Mouse (Mus musculus) MEL (cell line): ENCODE results near the gene Acp4. TPM values are rescaled to one million over a fixed set of nuclear protein-coding genes. Genes with fewer than 3 reads are reported as not detected.
A peak's percentile ranks its signal among the peaks of the same experiment; 100 is the strongest.
"Not testable (repeated sequence)": the region's sequence is repeated elsewhere in the genome, so short reads cannot be mapped to it uniquely, and the experiment has no call there.

ENCODE experiments used
- DNase-seq: peaks from one replicate; pipeline ENCODE4 v3.0.0; 2011; ENCODE audit warnings: low read depth, low spot score
- H3K27ac ChIP-seq: 2 replicates; pipeline ENCODE4 v1.5.1; 2012; ENCODE audit warnings: low read depth, mild to moderate bottlenecking, control low read depth, low read length, moderate library complexity; ENCODE audit not compliant: control insufficient read depth
- H3K27me3 ChIP-seq, 2 experiments: fragments of 150-350 bp in 1 of 2; sonication (generic) in 1 of 2; 2 replicates each; pipeline ENCODE4 v1.6.1; 2012; ENCODE audit warnings: low read length in 2 of 2, mild to moderate bottlenecking in 2 of 2, improper control_type of control experiment in 1 of 2, moderate library complexity in 1 of 2; ENCODE audit not compliant: insufficient read depth in 2 of 2, control insufficient read depth in 1 of 2
- H3K36me3 ChIP-seq, 2 experiments: 2 replicates each; pipeline ENCODE4 v1.6.1; 2012 to 2014; ENCODE audit warnings: low read length in 2 of 2, improper control_type of control experiment in 1 of 2, inconsistent platforms in 1 of 2, mild to moderate bottlenecking in 1 of 2; ENCODE audit not compliant: insufficient read depth in 2 of 2, control insufficient read depth in 1 of 2
- H3K4me1 ChIP-seq, 2 experiments: fragments of 150-350 bp in 1 of 2; sonication (generic) in 1 of 2; 2 replicates each; pipeline ENCODE4 v1.6.1; 2012; ENCODE audit warnings: low read length in 2 of 2, improper control_type of control experiment in 1 of 2, mild to moderate bottlenecking in 1 of 2; ENCODE audit not compliant: insufficient read depth in 2 of 2, control insufficient read depth in 1 of 2
- H3K4me3 ChIP-seq, 2 experiments: fragments of 150-350 bp in 1 of 2; sonication (generic) in 1 of 2; 2 replicates each; pipeline ENCODE4 v1.5.1; 2012; ENCODE audit warnings: low read depth in 2 of 2, low read length in 2 of 2, mild to moderate bottlenecking in 2 of 2, moderate library complexity in 2 of 2, control low read depth in 1 of 2, improper control_type of control experiment in 1 of 2; ENCODE audit not compliant: control insufficient read depth in 1 of 2, insufficient read depth in 1 of 2
- H3K79me2 ChIP-seq: 2 replicates; pipeline ENCODE4 v1.6.1; 2012; ENCODE audit warnings: mild to moderate bottlenecking, low read length, moderate library complexity; ENCODE audit not compliant: control insufficient read depth, poor library complexity, insufficient read depth
- H3K9ac ChIP-seq: 2 replicates; pipeline ENCODE4 v1.6.1; 2012; ENCODE audit warnings: low read depth, mild to moderate bottlenecking, control low read depth, low read length, moderate library complexity; ENCODE audit not compliant: control insufficient read depth, poor library complexity, severe bottlenecking
- H3K9me3 ChIP-seq: fragments of 150-350 bp; sonication (generic); replicated peaks from 2 replicates; pipeline ENCODE4 v1.6.1; 2012; ENCODE audit warnings: mild to moderate bottlenecking, low read length, improper control_type of control experiment, moderate library complexity; ENCODE audit not compliant: insufficient read depth
- CTCF ChIP-seq, 3 experiments: IDR thresholded peaks in 2 of 3; conservative IDR thresholded peaks in 1 of 3; 2 replicates each; pipeline ENCODE4 v1.5.1; 2011 to 2012; ENCODE audit warnings: low read length in 3 of 3, low read depth in 2 of 3, mild to moderate bottlenecking in 2 of 3, improper control_type of control experiment in 1 of 3, inconsistent platforms in 1 of 3, mixed read lengths in 1 of 3, moderate library complexity in 1 of 3; ENCODE audit not compliant: control insufficient read depth in 1 of 3, insufficient read depth in 1 of 3, poor library complexity in 1 of 3, severe bottlenecking in 1 of 3
- EP300 ChIP-seq, 2 experiments: IDR thresholded peaks; 2 replicates each; pipeline ENCODE4 v1.6.1; 2011; ENCODE audit warnings: improper control_type of control experiment in 2 of 2, low read length in 2 of 2, low read depth in 1 of 2, mild to moderate bottlenecking in 1 of 2
- ETS1 ChIP-seq: IDR thresholded peaks from 2 replicates; pipeline ENCODE4 v1.6.1; 2012; ENCODE audit warnings: low read depth, mild to moderate bottlenecking, inconsistent platforms, low read length, improper control_type of control experiment, moderate library complexity
- MEF2A ChIP-seq: IDR thresholded peaks from 2 replicates; pipeline ENCODE4 v1.6.1; 2014; ENCODE audit warnings: low read depth, mild to moderate bottlenecking, inconsistent platforms, low read length, improper control_type of control experiment; ENCODE audit not compliant: poor library complexity, insufficient replicate concordance, severe bottlenecking; ENCODE audit errors: extremely low read depth
- MYC ChIP-seq: IDR thresholded peaks from 2 replicates; pipeline ENCODE4 v1.6.1; 2011; ENCODE audit warnings: low read depth, mild to moderate bottlenecking, low read length, improper control_type of control experiment, moderate library complexity
- POLR2A ChIP-seq, 2 experiments: IDR thresholded peaks; 2 replicates each; pipeline ENCODE4 v1.6.1; 2011 to 2012; ENCODE audit warnings: low read length in 2 of 2, mild to moderate bottlenecking in 2 of 2, control low read depth in 1 of 2, improper control_type of control experiment in 1 of 2, low read depth in 1 of 2, moderate library complexity in 1 of 2; ENCODE audit not compliant: control insufficient read depth in 1 of 2, insufficient read depth in 1 of 2, poor library complexity in 1 of 2
- POLR2AphosphoS2 ChIP-seq: IDR thresholded peaks from 2 replicates; pipeline ENCODE4 v1.6.1; 2011; ENCODE audit warnings: low read length, improper control_type of control experiment
- polyA plus RNA-seq, 2 experiments: library from polyadenylated mRNA; stranded (reverse) in 1 of 2; unstranded in 1 of 2; fragments of >175 nt in 1 of 2; fragments of >200 nt in 1 of 2; gene quantifications; 2 replicates each; pipeline versions ENCODE4 v1.2.1 to v1.2.4; 2012; ENCODE audit warnings: low replicate concordance in 2 of 2, low read depth in 1 of 2; ENCODE audit not compliant: insufficient read length in 2 of 2, insufficient read depth in 1 of 2, missing spikeins in 1 of 2
- total RNA-seq: library from RNA; depleted of rRNA; stranded (reverse); fragments of 300-350 nt; gene quantifications from 2 replicates; pipeline ENCODE4 v1.2.3, GENCODE M21; 2012

Acp4 gene
- total and polyA plus RNA-seq, 3 experiments, result 0.12 to 0.14 TPM; not detected in 1

DNA sequence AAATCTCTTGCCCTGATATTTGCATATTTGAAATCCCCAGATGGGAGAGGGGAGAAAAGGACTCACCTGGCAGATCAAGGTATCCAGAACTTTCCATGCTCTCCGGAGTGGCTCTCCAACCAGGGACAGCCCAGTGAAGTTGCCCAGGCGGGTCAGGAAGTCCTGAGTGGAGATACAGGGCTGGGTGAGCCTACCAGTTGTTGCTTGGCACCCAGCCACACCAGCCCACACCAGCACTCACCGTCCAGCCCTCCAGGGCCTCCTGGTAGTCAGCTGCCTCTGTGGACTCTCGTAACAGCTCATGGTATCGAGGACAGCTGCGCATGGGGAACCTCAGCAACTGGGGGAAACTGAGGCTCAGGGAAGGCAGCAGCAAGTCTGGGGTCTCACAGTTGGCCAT, 2.2 kb downstream of the Acp4 start:
- Histone ChIP-seq H3K27me3 (no peaks in the 10 kb centered on the region), H3K79me2 (peaks cover under 1% of the 10 kb centered on the region; the same call in 1 of the 2 replicates), H3K27ac (no peak overlapping the region), H3K4me3 (no peak overlapping the region), H3K4me1 (no peaks in the 10 kb centered on the region), H3K9me3 (no peaks in the 10 kb centered on the region), H3K9ac (no peak overlapping the region), H3K36me3 (no peaks in the 10 kb centered on the region; a peak in 2 of 4 replicates)
- TF ChIP-seq ETS1, result no peak
- no peak for DNase-seq

DNA sequence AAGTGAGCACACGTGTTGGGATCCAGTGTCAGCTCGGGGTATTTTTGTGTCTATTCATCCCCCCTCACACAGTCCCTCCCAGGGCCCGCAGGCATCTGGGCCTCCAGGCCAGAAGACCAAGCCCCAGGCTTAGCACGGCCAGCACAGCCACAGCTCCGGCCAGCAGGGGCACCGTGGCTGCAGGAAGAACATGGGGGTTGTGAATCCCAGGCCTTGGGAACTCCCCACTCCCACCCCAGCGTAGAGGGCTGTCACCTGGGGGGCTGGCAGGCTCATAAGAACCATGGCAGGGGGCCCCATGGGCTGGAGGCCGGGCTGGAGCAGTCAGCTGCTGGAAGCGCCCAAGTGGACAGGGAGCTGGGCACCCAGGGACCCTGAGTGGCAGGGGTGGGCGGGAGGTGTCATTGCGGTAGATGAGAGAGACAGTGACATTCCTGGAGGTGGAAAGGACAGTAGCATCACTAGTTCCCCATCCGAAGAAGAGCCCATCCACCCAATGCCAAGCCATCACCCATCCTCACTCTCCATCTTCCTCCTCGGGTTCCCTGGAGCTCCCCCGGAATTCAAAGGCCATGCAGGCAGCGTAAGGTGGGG, 4.1 kb downstream of the Acp4 start:
- no peaks in the 10 kb centered on the region for H3K9me3 ChIP-seq
- peak; percentile 55 for DNase-seq
- H3K4me1 ChIP-seq, result 0 out of 4 replicates have a peak, but pooled peaks cover 0 to 5% of the 10 kb centered on the region in 2 experiments
- H3K9ac ChIP-seq, result no peak overlapping the region
- no peak overlapping the region for H3K27ac ChIP-seq
- H3K27me3 ChIP-seq, result no peaks in the 10 kb centered on the region
- H3K79me2 ChIP-seq, result peaks cover 8% of the 10 kb centered on the region
- no peak overlapping the region for H3K4me3 ChIP-seq
- TF ChIP-seq MYC (no peak), POLR2AphosphoS2 (peak; percentile 85; the same call in 1 of the 2 replicates), MEF2A (no peak), CTCF (IDR thresholded peaks at IDR 0.05 in 2 of 3, conservative IDR thresholded peaks at IDR 0.05 in 1 of 3; ENCODE audit: control insufficient read depth in 1 of 3, insufficient read depth in 1 of 3, low read depth in 2 of 3, low read length in 3 of 3, poor library complexity in 1 of 3, severe bottlenecking in 1 of 3) (peak in 1 of 3 experiments; percentile 10; a peak in 2 of 6 replicates), POLR2A (IDR thresholded peaks at IDR 0.05; ENCODE audit: control insufficient read depth in 1 of 2, insufficient read depth in 1 of 2, low read depth in 1 of 2, low read length in 2 of 2, poor library complexity in 1 of 2) (peak; percentile 49 to 71; a peak in 2 of 4 replicates), EP300 (IDR thresholded peaks at IDR 0.05; ENCODE audit: low read depth in 1 of 2, low read length in 2 of 2) (peak in 1 of 2 experiments; percentile 4; a peak in 1 of 4 replicates)
- H3K36me3 ChIP-seq, result peaks cover 10 to 11% of the 10 kb centered on the region in 2 experiments

DNA sequence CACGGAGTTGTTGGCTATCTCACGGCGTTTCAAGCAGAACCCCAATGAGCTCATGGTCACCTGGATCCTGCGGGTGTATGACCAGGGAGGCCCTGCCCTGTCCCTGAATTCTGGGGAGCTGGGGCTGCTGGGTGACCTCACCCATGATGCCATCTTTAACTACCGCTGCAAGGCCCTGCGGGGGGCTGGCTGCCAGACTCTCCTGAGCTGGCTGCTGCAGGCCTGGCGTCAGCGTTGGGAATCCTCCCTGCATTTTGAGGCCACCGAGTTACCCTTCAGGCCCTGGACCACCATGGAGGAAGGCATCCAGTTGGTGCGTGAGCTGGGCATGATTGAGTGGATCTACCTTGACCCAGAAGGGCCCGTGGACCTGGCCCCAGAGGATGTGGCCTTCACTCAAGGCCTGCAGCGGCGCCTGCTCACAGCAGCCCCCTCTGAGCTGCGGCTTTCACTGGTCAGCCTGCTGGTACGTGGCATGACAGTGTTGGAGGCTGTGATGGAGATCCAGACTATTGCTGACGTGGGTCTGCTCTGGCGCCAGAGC, 6.4 kb downstream of the Acp4 start:
- DNase-seq, H3K27ac ChIP-seq, H3K4me1 ChIP-seq, H3K27me3 ChIP-seq, H3K4me3 ChIP-seq, H3K9me3 ChIP-seq, H3K9ac ChIP-seq: not testable (repeated sequence)
- peak in 1 of 2 experiments; percentile 28; a peak in 1 of 4 replicates for TF ChIP-seq POLR2A (IDR thresholded peaks at IDR 0.05; ENCODE audit: control insufficient read depth in 1 of 2, insufficient read depth in 1 of 2, low read depth in 1 of 2, low read length in 2 of 2, poor library complexity in 1 of 2)
- Histone ChIP-seq H3K79me2 (peaks cover 26% of the 10 kb centered on the region), H3K36me3 (peaks cover 12 to 15% of the 10 kb centered on the region in 2 experiments)
